Mouse (Mus musculus): ENCODE measurements at regions not wholly inside any gene's neighbourhood (a gene's known extent, or its start where the extent isn't known, plus 50 kb on each side); places are given as distances from the start of the nearest gene placed in this dataset.

- no peaks in the 10 kb centered on the region for H3K27me3 ChIP-seq (ENCODE audit: control insufficient read depth, insufficient read depth, low read length, poor library complexity, severe bottlenecking)
- H3K27ac ChIP-seq (ENCODE audit: insufficient read depth, low read length): no peak overlapping the region
Measured at GRCm38 (mm10) chr13:98546116-98546515, 54.3 kb upstream of the Gm10320 start.

DNA sequence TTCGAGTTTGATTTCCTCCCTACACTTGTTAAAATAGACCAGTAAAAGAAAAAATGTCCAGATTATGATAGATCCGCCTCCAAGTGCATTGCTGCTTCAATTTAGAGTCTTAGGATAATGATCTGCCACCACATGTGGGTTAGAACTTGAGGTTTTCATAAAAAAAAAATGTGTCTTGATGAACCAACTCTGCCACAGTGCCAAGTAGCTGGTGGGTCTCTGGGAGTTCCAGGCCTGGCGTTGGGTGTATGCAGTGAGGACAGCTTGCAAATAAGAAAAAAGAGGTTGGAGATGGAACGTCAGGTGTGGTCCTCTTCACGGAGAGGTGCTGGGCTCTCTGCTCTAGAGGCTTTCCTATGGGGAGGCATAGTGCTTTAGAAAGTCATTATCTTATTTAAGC is 53.6 kb upstream of the Gm10320 start:
- H3K9me3 ChIP-seq (replicated peaks; ENCODE audit: control insufficient read depth, insufficient read depth, low read length, poor library complexity, severe bottlenecking): no peaks in the 10 kb centered on the region
- H3K4me1 ChIP-seq (ENCODE audit: control insufficient read depth, insufficient read depth, low read length): no peaks in the 10 kb centered on the region
- TF ChIP-seq POLR2A (IDR thresholded peaks at IDR 0.05; ENCODE audit: insufficient read depth, low read length) (no peak), CTCF (IDR thresholded peaks at IDR 0.05; ENCODE audit: low read depth, low read length) (no peak), EP300 (IDR thresholded peaks at IDR 0.05; ENCODE audit: insufficient read depth, low read depth, low read length) (no peak)
- no peak overlapping the region for H3K4me3 ChIP-seq (ENCODE audit: low read depth, low read length)
- H3K27ac ChIP-seq (ENCODE audit: insufficient read depth, low read length): no peak overlapping the region
- H3K9ac ChIP-seq (ENCODE audit: low read depth, poor library complexity, severe bottlenecking): no peak overlapping the region
- no peaks in the 10 kb centered on the region for H3K36me3 ChIP-seq (ENCODE audit: control insufficient read depth, insufficient read depth, low read length, poor library complexity, severe bottlenecking)
- no peaks in the 10 kb centered on the region for H3K27me3 ChIP-seq (ENCODE audit: control insufficient read depth, insufficient read depth, low read length, poor library complexity, severe bottlenecking)

More at GRCm38 (mm10) chr13:98546116-98546515, 54.3 kb upstream of the Gm10320 start:
- no peak overlapping the region for H3K9ac ChIP-seq (ENCODE audit: low read depth, poor library complexity, severe bottlenecking)
- H3K4me3 ChIP-seq (ENCODE audit: low read depth, low read length): no peak overlapping the region
- no peaks in the 10 kb centered on the region for H3K36me3 ChIP-seq (ENCODE audit: control insufficient read depth, insufficient read depth, low read length, poor library complexity, severe bottlenecking)
- no peaks in the 10 kb centered on the region for H3K9me3 ChIP-seq (replicated peaks; ENCODE audit: control insufficient read depth, insufficient read depth, low read length, poor library complexity, severe bottlenecking)
- no peaks in the 10 kb centered on the region for H3K4me1 ChIP-seq (ENCODE audit: control insufficient read depth, insufficient read depth, low read length)
- TF ChIP-seq EP300 (IDR thresholded peaks at IDR 0.05; ENCODE audit: insufficient read depth, low read depth, low read length) (no peak), CTCF (IDR thresholded peaks at IDR 0.05; ENCODE audit: low read depth, low read length) (no peak), POLR2A (IDR thresholded peaks at IDR 0.05; ENCODE audit: insufficient read depth, low read length) (no peak)

- Histone ChIP-seq H3K4me3 (ENCODE audit: low read depth, low read length) (no peak overlapping the region), H3K9me3 (replicated peaks; ENCODE audit: control insufficient read depth, insufficient read depth, low read length, poor library complexity, severe bottlenecking) (no peaks in the 10 kb centered on the region), H3K27me3 (ENCODE audit: control insufficient read depth, insufficient read depth, low read length, poor library complexity, severe bottlenecking) (no peaks in the 10 kb centered on the region), H3K4me1 (ENCODE audit: control insufficient read depth, insufficient read depth, low read length) (no peaks in the 10 kb centered on the region), H3K9ac (ENCODE audit: low read depth, poor library complexity, severe bottlenecking) (no peak overlapping the region), H3K36me3 (ENCODE audit: control insufficient read depth, insufficient read depth, low read length, poor library complexity, severe bottlenecking) (no peaks in the 10 kb centered on the region), H3K27ac (ENCODE audit: insufficient read depth, low read length) (no peak overlapping the region)
- no peak for TF ChIP-seq CTCF (IDR thresholded peaks at IDR 0.05; ENCODE audit: low read depth, low read length)
- TF ChIP-seq POLR2A (IDR thresholded peaks at IDR 0.05; ENCODE audit: insufficient read depth, low read length): no peak
- no peak for TF ChIP-seq EP300 (IDR thresholded peaks at IDR 0.05; ENCODE audit: insufficient read depth, low read depth, low read length)
Measured at GRCm38 (mm10) chr13:98544051-98544450, 52.2 kb upstream of the Gm10320 start.

All from ES-Bruce4 (cell line).